Mouse (Mus musculus) liver, postnatal 0 days (tissue): Measurements from ENCODE around the gene Pnisr.

Experiments used
- CTCF ChIP-seq: sonication (generic); IDR thresholded peaks from 2 replicates; pipeline ENCODE4 v1.5.1; 2016; ENCODE audit warnings: antibody characterized with exemption, low read depth
- EP300 ChIP-seq: IDR thresholded peaks from 2 replicates; pipeline ENCODE4 v1.6.1; 2016; ENCODE audit warnings: antibody characterized with exemption, low read depth, mild to moderate bottlenecking

DNA sequence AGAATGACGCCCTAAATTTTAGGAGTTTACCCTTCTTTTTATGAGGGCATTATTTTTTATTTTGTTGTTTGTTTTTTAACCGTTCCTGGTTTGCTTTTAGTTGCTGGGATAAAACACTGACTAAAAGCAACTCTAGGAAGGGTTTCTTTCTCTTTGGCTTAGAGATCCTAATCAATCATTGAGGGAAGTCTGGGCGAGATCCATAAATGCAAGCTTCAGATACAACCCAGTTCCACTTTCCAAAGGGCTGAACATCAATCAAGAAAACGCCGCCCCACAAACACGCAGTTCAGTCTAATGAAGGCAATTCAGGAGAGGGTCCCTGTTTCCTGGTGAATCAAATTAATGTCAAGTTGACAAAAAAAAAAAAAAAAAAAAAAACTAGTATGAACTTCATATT lies 31.4 kb downstream of the Pnisr start:
- TF ChIP-seq CTCF, result no peak
- no peak for TF ChIP-seq EP300
